Mouse (Mus musculus) liver, postnatal 0 days (tissue): ENCODE measurements around the gene Wdr5b.

Source experiments
- CTCF ChIP-seq: sonication (generic); IDR thresholded peaks from 2 replicates; pipeline ENCODE4 v1.5.1; 2016; ENCODE audit warnings: antibody characterized with exemption, low read depth
- EP300 ChIP-seq: IDR thresholded peaks from 2 replicates; pipeline ENCODE4 v1.6.1; 2016; ENCODE audit warnings: antibody characterized with exemption, low read depth, mild to moderate bottlenecking

- TF ChIP-seq CTCF (peak; percentile 47), EP300 (no peak)
Measured at GRCm38 (mm10) chr16:36089850-36090616, 49.0 kb downstream of the Wdr5b start.
